Mouse (Mus musculus): ENCODE data around the gene Mbl1.

The Mbl1 gene

GRCm38 (mm10) chr14:41198037-41198730 lies 46.9 kb downstream of the Mbl1 start:
- DNase-seq, result no peak
